Mouse (Mus musculus) hindlimb bud, embryonic 11.5 days (tissue): Measurements from ENCODE around the gene Klf16.
A peak's percentile ranks its signal among the peaks of the same experiment; 100 is the strongest.

Source experiments
- DNase-seq: peaks from one replicate; pipeline ENCODE4 v3.0.0-alpha.2; 2012; ENCODE audit warnings: low read depth, low spot score; ENCODE audit errors: extremely low spot score

Gene Klf16

DNA sequence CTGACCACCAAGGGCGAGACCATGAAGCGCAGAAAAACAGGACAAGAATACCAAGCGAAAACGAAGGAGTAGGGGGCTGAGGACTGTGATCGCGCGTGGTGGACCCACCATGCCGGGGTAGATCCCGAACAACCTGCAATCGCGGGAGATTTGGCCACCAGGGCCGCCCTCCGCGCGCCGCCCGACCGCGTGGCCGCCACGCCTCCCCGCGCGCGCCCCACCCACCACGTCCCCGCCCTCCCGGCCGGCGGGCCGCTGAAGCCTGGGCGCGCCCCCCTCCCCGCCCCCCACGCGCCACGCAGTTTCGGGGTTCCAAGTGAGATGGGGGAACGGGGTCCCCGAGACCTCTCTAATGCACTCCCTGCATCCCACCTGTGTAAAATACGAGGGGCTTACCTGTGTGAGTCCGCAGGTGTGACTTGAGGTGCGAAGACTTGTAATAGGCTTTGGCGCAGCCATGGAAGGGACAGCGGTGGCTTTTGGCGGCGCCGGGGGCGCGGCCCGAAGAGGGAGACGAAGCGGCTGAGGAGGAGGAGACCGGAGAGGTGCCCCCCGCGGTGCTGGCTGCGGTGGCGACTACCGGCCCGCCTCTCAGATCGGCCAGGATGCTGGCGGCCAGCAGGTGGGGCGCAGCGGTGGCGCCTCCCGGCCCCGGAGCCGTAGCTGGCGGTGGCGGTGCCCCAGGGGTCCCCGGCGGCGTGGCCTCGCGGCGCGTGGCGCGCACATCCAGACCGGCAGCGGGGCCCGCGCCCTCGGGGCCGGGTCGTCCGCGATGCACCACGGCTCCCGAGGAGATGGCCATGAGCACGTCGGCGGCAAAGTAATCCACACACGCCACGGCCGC, 548 bp downstream of the Klf16 start:
- no peak for DNase-seq

DNA sequence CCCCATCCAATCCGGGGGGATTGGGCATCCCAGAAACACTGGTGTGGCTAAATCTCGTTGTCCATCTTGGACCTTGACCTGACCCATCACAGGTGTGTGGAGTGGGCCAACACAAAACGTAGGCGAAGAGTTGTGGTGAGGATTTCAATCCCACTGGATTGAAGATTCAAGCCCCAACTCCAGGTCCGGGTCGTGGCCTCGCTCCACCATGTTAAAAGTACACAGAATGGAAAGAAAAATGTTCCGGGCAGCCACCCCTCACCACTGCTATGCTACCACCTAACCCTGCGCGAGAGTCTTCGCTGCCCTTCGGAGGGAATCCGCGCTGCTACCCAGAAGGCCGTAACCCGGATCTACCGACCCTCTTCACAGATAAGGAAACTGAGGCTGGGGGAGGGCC, 1.2 kb downstream of the Klf16 start:
- no peak for DNase-seq

GRCm38 (mm10) chr10:80574896-80575295, 2.2 kb downstream of the Klf16 start:
- DNase-seq: no peak

DNA sequence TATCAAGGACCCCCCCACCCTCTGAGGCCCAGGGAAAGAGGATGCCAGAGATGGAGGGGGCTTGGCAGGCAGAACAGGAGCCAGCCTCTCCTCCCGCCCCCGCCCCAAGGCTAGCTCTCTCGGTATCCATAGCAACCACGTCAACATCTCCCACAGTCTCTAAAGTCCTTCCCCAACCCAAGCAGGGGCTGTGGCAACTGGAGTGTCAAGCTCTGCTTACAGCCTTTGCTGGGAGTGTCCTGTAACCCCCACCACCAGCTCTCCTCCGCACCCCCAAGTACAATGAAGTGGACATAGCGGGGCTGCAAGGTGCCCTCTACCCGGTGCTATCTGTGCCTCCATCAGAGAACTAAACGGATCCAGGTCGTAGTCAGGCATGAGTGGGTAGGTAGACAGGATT, 3.2 kb downstream of the Klf16 start:
- no peak for DNase-seq

GRCm38 (mm10) chr10:80572477-80572876, 4.6 kb downstream of the Klf16 start:
- no peak for DNase-seq

- DNase-seq: no peak
Observed at GRCm38 (mm10) chr10:80570871-80571836, 6.0 kb downstream of the Klf16 start.

DNA sequence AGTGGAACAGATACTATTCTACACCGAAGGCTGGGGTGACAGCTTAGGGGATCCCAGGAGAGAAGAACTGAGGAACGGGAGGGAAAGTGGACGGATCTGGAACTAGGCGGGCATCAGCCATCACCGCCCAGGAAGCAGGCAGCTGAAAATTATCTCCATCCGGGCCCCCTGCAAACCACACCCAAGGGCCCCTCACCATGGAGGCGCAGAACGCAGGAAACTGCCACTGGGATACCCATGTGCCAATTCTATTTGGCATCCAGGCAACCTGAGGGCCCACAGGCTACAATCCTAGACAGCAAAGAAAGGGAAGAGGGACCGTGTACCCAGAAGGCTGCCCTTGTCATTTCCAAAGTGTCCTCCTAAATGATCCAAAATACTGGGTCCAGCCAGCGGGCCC, 6.7 kb downstream of the Klf16 start:
- no peak for DNase-seq

DNA sequence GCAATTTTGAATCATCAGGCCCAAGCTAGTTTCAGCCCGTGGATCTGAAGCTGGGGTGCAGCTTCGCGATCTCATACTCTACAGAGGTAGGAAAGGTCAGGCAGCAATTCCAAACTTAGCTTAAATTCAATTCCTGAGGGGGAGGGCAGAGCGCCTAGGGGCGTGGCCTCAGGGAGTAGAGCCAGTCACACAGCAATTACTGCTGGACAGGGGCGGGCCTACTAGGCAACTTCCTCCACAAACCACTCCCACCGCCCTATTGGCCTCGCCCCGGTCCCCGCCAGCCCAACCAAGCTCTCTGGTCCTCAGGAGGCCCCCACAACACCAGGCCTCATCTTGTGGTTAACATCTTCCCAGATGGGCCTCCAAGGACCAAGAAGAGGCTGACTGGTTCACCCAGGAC, 7.5 kb downstream of the Klf16 start:
- DNase-seq: no peak

GRCm38 (mm10) chr10:80568876-80569275, 8.2 kb downstream of the Klf16 start:
- DNase-seq: no peak

GRCm38 (mm10) chr10:80566375-80567092, 10.6 kb downstream of the Klf16 start:
- DNase-seq: no peak

DNA sequence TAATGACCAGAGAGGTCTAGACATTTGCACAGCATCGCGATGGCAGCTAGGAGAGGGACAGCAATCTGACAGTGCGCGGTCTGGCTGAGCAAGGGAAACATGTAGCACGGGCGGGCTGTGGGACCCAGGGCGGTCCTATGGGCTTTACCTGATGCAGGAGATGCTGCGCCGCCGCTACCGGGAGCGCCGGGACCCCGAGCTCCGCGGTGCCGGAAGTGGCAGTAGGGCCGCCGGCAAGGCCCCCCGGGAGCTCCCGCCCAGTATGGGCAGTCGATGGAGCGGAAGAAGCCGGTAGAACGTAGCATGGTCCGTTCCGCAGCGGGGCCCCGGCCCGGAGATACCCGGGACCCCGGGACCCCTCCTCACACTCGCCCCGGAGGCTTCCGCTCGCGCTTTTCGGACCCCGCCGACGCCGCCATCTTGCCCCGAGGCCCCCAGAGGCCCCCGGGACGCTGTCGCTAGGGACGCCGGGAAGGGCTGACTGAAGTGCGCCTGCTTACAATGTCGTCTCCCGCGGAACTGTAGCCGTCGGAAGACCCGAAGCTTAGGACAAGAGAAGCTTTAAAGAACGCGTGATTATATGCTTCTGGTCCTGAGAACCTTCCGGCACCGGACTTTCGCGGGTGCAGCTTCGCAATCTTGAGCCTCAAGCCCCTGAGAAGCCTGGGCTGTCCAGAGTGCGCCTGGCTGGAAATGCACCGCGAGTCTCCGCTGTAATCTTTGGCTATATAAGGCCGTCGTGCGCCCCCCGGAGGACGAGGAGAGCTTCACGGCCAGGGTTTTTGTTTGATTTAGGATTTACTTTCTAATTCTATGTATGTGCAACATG, 15.8 kb downstream of the Klf16 start, which contains the start of gene Rexo1:
TSS of gene Rexo1 (minus strand) at position 445 of the 829 bp plus-strand sequence.
- peak; percentile 78 for DNase-seq

GRCm38 (mm10) chr10:80560621-80561020, 16.5 kb downstream of the Klf16 start:
- DNase-seq: no peak

DNA sequence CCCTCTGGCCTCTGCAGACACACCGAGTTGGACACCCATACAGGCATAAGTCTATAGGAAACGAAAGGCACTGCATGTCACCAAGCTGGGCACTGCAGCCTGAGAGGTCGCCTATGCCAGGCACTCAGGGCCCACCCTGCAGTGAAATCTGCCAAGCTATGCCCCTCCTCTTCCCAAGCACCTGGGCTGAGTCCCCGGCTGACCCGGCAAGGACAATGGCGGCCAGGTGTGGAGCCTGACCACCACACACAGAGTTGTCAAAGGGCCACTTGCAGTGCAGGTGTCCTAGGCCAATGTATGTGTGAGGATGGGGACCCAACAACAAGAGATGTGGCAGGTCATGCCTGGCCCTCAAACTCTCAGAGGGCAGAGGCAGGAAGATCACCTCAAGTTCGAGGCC, 17.7 kb downstream of the Klf16 start:
- no peak for DNase-seq

DNA sequence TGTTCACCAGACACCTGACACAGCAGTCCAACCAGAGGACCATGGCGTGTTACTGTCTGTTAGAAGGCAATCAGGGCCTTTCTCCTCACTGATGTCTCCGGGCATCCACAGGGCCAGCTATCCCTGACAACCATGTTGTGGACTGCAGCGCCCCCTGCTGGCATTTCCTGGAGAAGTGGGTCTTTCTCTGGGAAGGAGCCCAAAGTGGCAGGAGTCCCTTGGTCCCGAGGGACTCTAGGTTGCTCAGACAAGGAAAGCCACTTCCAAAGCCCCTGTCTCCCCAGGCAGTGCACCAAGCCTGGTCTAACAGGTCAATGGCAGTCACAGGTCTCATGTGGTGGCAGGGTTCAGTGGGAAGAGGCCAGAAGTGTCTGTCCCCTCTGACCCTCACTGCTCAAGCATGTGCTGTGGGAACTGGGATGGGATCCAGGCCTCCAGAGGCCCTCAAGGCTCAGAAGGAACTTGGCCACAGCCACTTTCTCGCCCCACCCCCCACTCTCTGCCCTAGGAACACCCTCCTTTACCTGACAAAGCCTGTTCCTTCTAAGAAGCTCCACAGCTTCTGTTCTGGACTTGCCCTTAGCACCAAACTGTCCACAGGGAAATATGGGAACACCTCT, 19.7 kb downstream of the Klf16 start:
- DNase-seq: no peak

GRCm38 (mm10) chr10:80553997-80554396, 23.1 kb downstream of the Klf16 start:
- no peak for DNase-seq

DNA sequence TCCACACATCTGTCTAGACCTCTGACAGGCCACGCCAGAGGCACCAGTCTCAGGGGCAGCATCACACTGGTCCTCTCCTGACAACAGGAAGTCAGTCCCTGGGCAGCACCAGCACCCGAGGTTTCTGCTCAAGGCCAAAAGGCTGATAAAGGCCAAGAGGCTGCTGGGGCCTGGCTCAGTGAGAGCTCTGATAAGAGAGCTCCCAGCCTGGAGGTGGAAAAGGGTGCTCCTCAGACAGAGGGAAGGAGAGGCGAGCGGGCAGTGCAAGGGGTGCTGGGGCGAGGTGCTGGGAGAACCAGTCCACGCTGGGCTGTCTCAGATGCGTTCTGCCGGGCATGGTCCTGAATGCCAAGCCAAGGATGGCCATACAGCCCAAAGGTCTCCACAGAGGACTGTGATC, 23.5 kb downstream of the Klf16 start:
- no peak for DNase-seq

GRCm38 (mm10) chr10:80552364-80552763, 24.8 kb downstream of the Klf16 start:
- DNase-seq: no peak

DNA sequence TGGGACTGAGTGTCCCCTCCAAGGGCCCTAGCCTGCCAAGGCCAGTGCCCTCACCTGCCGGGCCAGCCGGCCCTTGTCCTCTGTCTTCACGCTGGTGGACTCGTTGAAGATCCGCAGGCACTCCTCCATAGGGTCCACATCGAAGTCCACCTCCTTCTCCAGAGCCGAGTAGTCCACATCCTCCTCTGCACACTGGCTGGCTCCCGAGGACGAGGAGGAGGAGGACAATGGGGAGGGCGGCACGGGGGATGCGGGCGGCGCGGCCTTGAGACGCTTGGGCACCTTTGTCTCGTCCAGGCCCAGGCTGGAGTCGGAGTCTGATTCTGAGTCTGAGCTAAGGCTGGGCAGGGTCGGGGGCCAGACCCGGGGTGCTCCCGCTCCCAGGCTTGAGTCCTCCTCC, 27.8 kb downstream of the Klf16 start:
- no peak for DNase-seq

DNA sequence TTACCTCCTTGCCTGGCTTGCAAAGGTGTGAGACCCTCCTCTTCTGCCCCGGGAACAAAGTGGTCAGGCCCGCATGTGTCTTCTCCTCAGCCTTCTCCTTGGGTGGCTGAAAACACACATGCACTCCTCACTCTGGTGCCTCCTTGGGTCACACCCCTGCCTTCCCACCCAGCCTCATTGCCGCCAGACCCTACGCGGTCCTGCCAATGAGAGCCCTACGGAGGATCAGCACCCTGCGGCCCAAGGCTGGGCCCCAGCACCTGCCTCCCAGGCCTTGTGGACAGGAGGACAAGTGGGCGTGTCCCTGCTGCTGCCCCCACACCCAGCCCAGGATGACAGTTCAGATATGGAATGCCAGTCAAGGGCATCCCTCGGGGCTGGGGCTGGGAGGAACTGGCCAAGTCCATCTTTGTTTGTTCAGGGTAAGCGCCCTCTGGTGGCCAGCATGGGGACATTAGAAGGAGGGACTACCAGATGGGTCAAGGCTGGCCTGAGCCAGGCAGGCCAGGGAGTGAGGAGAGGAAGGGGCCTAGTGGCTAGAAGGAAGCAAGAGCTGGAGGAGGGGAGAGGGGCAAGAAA, 28.6 kb downstream of the Klf16 start:
- DNase-seq: no peak
